Mouse (Mus musculus): ENCODE measurements around the gene Mdga1.

DNA sequence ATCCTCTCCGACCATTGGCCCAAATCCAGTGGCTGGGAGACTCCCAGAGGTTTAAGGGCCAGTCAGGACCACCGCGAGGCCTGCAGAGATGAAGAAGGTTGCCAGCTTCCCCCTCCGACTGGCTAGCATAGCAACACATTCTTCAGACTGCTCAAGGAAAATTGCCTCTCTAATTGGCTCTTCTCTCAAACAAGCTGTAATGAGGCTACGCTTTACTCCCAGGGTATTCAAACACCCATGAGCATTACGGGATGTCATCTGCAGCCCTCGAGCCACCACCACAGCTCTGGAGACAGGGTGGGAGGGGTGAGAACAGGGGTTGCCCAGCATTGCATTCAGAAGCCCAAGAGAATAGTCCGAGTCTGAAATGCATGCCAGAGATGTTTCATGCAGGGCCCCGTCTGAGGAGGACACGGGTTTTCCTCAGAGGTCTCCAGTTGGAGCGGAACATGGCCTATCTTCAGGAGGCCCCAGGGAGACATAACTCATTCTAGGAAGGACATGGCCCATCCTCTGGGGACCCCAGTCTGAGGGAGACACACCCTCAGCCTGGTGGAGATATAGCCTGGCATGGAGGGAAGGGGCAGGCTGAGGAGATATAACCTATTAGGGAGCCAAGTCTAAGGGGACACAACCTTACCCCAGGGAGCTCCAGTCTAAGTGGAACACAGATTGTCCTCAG, 151.5 kb downstream of the Mdga1 start:
- TF ChIP-seq CTCF (IDR thresholded peaks at IDR 0.05; ENCODE audit: low read depth) (no peak), EP300 (IDR thresholded peaks at IDR 0.05; ENCODE audit: low read depth) (no peak)
